Mouse (Mus musculus) T-helper 17 cell (primary cell): Measurements from ENCODE around the gene Chmp2a.

ENCODE experiments used
- in situ Hi-C, 2 experiments: fragments of 300-600 bp; cut with MboI, MseI; formaldehyde crosslinking; loops; 1 replicate in 1 of 2; 2 replicates in 1 of 2; pipeline ENCODE4 v1.15.1; 2025; ENCODE audit warnings: high pct_unique_total_duplicates in 2 of 2

The Chmp2a gene

GRCm38 (mm10) chr7:13034148-13034977 lies at the start of gene Chmp2a:
TSS of gene Chmp2a (minus strand) at chr7:13034807.
- in situ Hi-C loops, result no loop called here

- in situ Hi-C loops, result loop anchor here (5.0 to 25.0 kb wide), 3 partner anchors 215 to 1250 kb away; partner anchors contain the start of genes Lig1 (in 1 of the 2) and Zswim9 (in 1 of the 2)
Measured at GRCm38 (mm10) chr7:13072293-13072692, 37.7 kb upstream of the Chmp2a start.

GRCm38 (mm10) chr7:13063399-13063798 lies 28.8 kb upstream of the Chmp2a start:
- in situ Hi-C loops, result loop anchor here in 1 of 2 experiments (25.0 kb wide), 1 partner anchor 224 kb away; the partner anchor contains the start of genes Lig1 and Zswim9

- in situ Hi-C loops, result loop anchor here (5.0 to 25.0 kb wide), 3 partner anchors 218 to 585 kb away; partner anchors contain the start of genes Lig1 (in 2 of the 2), Zswim9 (in 2 of the 2) and Zfp606 (in 1 of the 2)
Measured at GRCm38 (mm10) chr7:13059536-13059935, 24.9 kb upstream of the Chmp2a start.

GRCm38 (mm10) chr7:13056913-13057700 lies 22.5 kb upstream of the Chmp2a start:
- in situ Hi-C loops, result loop anchor here (5.0 to 25.0 kb wide), 3 partner anchors 220 to 582 kb away; partner anchors contain the start of genes Lig1 (in 2 of the 2), Zswim9 (in 2 of the 2) and Zfp606 (in 1 of the 2)

GRCm38 (mm10) chr7:13054287-13055010 lies 19.8 kb upstream of the Chmp2a start, which contains the start of gene Mzf1:
TSS of gene Mzf1 (minus strand) at chr7:13054764.
- in situ Hi-C loops, result loop anchor here (5.0 to 25.0 kb wide), 3 partner anchors 223 to 580 kb away; partner anchors contain the start of genes Lig1 (in 2 of the 2), Zswim9 (in 2 of the 2) and Zfp606 (in 1 of the 2)

GRCm38 (mm10) chr7:13053961-13054286 lies 19.3 kb upstream of the Chmp2a start:
- in situ Hi-C loops, result loop anchor here (10.0 to 25.0 kb wide), 2 partner anchors 233 to 579 kb away; partner anchors contain the start of genes Lig1 (in 1 of the 2), Zfp606 (in 1 of the 2) and Zswim9 (in 1 of the 2)

- in situ Hi-C loops, result loop anchor here (10.0 to 25.0 kb wide), 2 partner anchors 234 to 579 kb away; partner anchors contain the start of genes Lig1 (in 1 of the 2), Zfp606 (in 1 of the 2) and Zswim9 (in 1 of the 2)
Measured at GRCm38 (mm10) chr7:13053501-13053900, 18.9 kb upstream of the Chmp2a start.

GRCm38 (mm10) chr7:13053001-13053400 lies 18.4 kb upstream of the Chmp2a start:
- in situ Hi-C loops, result loop anchor here (10.0 to 25.0 kb wide), 2 partner anchors 234 to 578 kb away; partner anchors contain the start of genes Lig1 (in 1 of the 2), Zfp606 (in 1 of the 2) and Zswim9 (in 1 of the 2)

GRCm38 (mm10) chr7:13046084-13046483 lies 11.5 kb upstream of the Chmp2a start:
- in situ Hi-C loops, result loop anchor here in 1 of 2 experiments (10.0 kb wide), 1 partner anchor 249 kb away; no protein-coding TSS in a partner anchor

- in situ Hi-C loops, result loop anchor here (5.0 to 10.0 kb wide), 3 partner anchors 37 to 572 kb away; no protein-coding TSS in a partner anchor
Measured at GRCm38 (mm10) chr7:13044254-13044625, 9.6 kb upstream of the Chmp2a start.

- in situ Hi-C loops, result loop anchor here (5.0 to 10.0 kb wide), 3 partner anchors 36 to 571 kb away; no protein-coding TSS in a partner anchor
Measured at GRCm38 (mm10) chr7:13043445-13044253, 9.0 kb upstream of the Chmp2a start.

- in situ Hi-C loops, result loop anchor here (5.0 to 10.0 kb wide), 3 partner anchors 36 to 571 kb away; no protein-coding TSS in a partner anchor
Measured at GRCm38 (mm10) chr7:13043120-13043444, 8.5 kb upstream of the Chmp2a start.

- in situ Hi-C loops, result loop anchor here (5.0 to 10.0 kb wide), 3 partner anchors 35 to 570 kb away; no protein-coding TSS in a partner anchor
Measured at GRCm38 (mm10) chr7:13042511-13042910, 7.9 kb upstream of the Chmp2a start.

- in situ Hi-C loops, result loop anchor here (5.0 to 10.0 kb wide), 3 partner anchors 34 to 569 kb away; no protein-coding TSS in a partner anchor
Measured at GRCm38 (mm10) chr7:13041256-13041655, 6.6 kb upstream of the Chmp2a start.

GRCm38 (mm10) chr7:13039181-13039580 lies 4.6 kb upstream of the Chmp2a start:
- in situ Hi-C loops, result no loop called here

- in situ Hi-C loops, result no loop called here
Measured at GRCm38 (mm10) chr7:13038621-13039169, 4.1 kb upstream of the Chmp2a start.

GRCm38 (mm10) chr7:13037901-13038555 lies 3.4 kb upstream of the Chmp2a start, which contains the start of gene Ube2m:
TSS of gene Ube2m (minus strand) at chr7:13038275.
- in situ Hi-C loops, result no loop called here
